In the genomic region with DNA sequence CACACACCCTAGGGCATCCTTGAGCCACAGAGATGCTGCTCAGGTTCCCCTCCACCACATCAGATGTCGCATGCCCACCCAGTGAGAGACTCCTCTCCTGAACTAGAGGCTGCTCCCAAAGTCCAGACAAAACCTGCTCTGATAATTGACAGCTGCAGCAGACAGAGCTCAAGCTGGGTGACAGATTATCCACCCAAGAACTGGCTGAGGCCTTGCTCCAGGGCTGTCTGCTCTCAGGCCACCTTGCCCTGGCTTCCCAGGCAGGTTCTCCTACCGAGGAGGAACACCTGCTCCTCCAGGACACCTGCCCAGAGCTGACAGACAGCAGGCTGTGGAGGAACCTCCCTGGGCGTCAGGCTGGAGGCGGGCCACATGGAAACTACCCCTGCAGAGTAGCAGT, we compare ENCODE assay signal across 11 mouse cellular contexts. TPM values are rescaled to one million over a fixed set of nuclear protein-coding genes. Genes with fewer than 3 reads are reported as not detected.
DNase-seq lines count a peak whose midpoint lies in the region; ATAC-seq and TF ChIP-seq lines count a peak whose summit lies in the region.
"Had no signal": no experiment of that assay in that cellular context is flagged by ENCODE, and none has a peak within 500 bp of the region (broad histone marks: within the 10 kb centered on the region; RNA-seq: fewer than 3 reads in every experiment).

No protein-coding gene starts in this region.

- H3K36me3 ChIP-seq in limb, embryonic 11.5 days (ENCODE audit: control insufficient read depth, insufficient read depth, low read length): no peaks in the 10 kb centered on the region
- 0 out of 2 replicates have a peak, but pooled peaks cover 2% of the 10 kb centered on the region for H3K36me3 ChIP-seq in limb, embryonic 10.5 days
- no peaks in the 10 kb centered on the region for H3K36me3 ChIP-seq in limb, embryonic 14.5 days (ENCODE audit: control insufficient read depth, insufficient read depth, low read length)
- H3K36me3 ChIP-seq: stomach, embryonic 15.5 days had no signal

- ATAC-seq in limb, embryonic 11.5 days (ENCODE audit: insufficient number of reproducible peaks, low FRiP score, low TSS enrichment, low read depth): peak; percentile 52; the same call in 1 of the 2 replicates
- 0 out of 2 replicates have a peak, but pooled peaks have one; percentile 18 for ATAC-seq in limb, embryonic 14.5 days (ENCODE audit: low FRiP score, low read depth)
- no peak for ATAC-seq in megakaryocyte progenitor cell, adult 5-6 weeks (replicated peaks; ENCODE audit: poor library complexity)

- no peak overlapping the region for H3K9ac ChIP-seq in limb, embryonic 11.5 days (ENCODE audit: low read length)
- H3K9ac ChIP-seq in limb, embryonic 14.5 days (ENCODE audit: low read depth, low read length, severe bottlenecking): no peak overlapping the region
- H3K9ac ChIP-seq: stomach, embryonic 15.5 days had no signal

- H3K4me2 ChIP-seq in limb, embryonic 11.5 days (ENCODE audit: low read depth, severe bottlenecking): no peak overlapping the region
- H3K4me2 ChIP-seq in limb, embryonic 14.5 days (replicated peaks; ENCODE audit: low read depth, low read length, severe bottlenecking): no peak overlapping the region
- H3K4me2 ChIP-seq: stomach, embryonic 15.5 days had no signal

- H3K4me1 ChIP-seq in limb, embryonic 11.5 days (ENCODE audit: control insufficient read depth, insufficient read depth, low read length): peaks cover 14% of the 10 kb centered on the region
- H3K4me1 ChIP-seq in limb, embryonic 10.5 days: peaks cover 33% of the 10 kb centered on the region
- peaks cover 54% of the 10 kb centered on the region for H3K4me1 ChIP-seq in limb, embryonic 14.5 days (ENCODE audit: control insufficient read depth, insufficient read depth, low read length)

- peak; percentile 92 for DNase-seq in heart, adult 11 months
- no peak for DNase-seq in heart, postnatal 36 days
- no peak for DNase-seq in limb, embryonic 11.5 days (ENCODE audit: low spot score)
- no peak for DNase-seq in limb, embryonic 10.5 days (ENCODE audit: low spot score)
- peak; percentile 81 to 86 for DNase-seq in cerebellum, adult 18-20 months
- no peak for DNase-seq in limb, embryonic 14.5 days (ENCODE audit: low spot score)
- DNase-seq in thymus, postnatal 0 days (ENCODE audit: low spot score): no peak
- DNase-seq: gastrocnemius, postnatal 10 days; right cerebral cortex, adult 18-20 months had no signal

- H3K9me3 ChIP-seq in limb, embryonic 11.5 days (ENCODE audit: control insufficient read depth, low read length): no peaks in the 10 kb centered on the region
- H3K9me3 ChIP-seq in limb, embryonic 10.5 days (replicated peaks): no peaks in the 10 kb centered on the region
- no peaks in the 10 kb centered on the region for H3K9me3 ChIP-seq in limb, embryonic 14.5 days (ENCODE audit: control insufficient read depth, low read length)
- H3K9me3 ChIP-seq: stomach, embryonic 15.5 days had no signal

- no peak overlapping the region for H3K4me3 ChIP-seq in limb, embryonic 11.5 days (ENCODE audit: low read depth, low read length)
- no peak overlapping the region for H3K4me3 ChIP-seq in limb, embryonic 10.5 days
- H3K4me3 ChIP-seq in limb, embryonic 14.5 days (replicated peaks; ENCODE audit: low read length): no peak overlapping the region
- H3K4me3 ChIP-seq: stomach, embryonic 15.5 days had no signal

- TF ChIP-seq POLR2A in limb, embryonic 14.5 days (IDR thresholded peaks at IDR 0.05; ENCODE audit: borderline replicate concordance, extremely low read depth, insufficient read depth, insufficient read length): no peak

- H3K27ac ChIP-seq in limb, embryonic 11.5 days (replicated peaks; ENCODE audit: low read depth, low read length): no peak overlapping the region
- H3K27ac ChIP-seq in limb, embryonic 10.5 days: no peak overlapping the region
- no peak overlapping the region for H3K27ac ChIP-seq in limb, embryonic 14.5 days (replicated peaks; ENCODE audit: low read depth, low read length)
- H3K27ac ChIP-seq: stomach, embryonic 15.5 days had no signal

- H3K27me3 ChIP-seq in limb, embryonic 11.5 days (ENCODE audit: control insufficient read depth, insufficient read depth, low read length): no peaks in the 10 kb centered on the region
- no peaks in the 10 kb centered on the region for H3K27me3 ChIP-seq in limb, embryonic 10.5 days (ENCODE audit: low read depth, poor library complexity, severe bottlenecking)
- H3K27me3 ChIP-seq in limb, embryonic 14.5 days (ENCODE audit: control insufficient read depth, insufficient read depth, low read length): no peaks in the 10 kb centered on the region
- H3K27me3 ChIP-seq: stomach, embryonic 15.5 days had no signal

- intact Hi-C loops in heart, postnatal 36 days (cut with DNase I): loop anchor here (5.0 kb wide), 1 partner anchor 35 kb away; no protein-coding TSS in a partner anchor

- 59% methylated on average over 4 of the region's 4 CpGs for WGBS in limb, embryonic 11.5 days
- WGBS in limb, embryonic 10.5 days: 57% methylated on average over 4 of the region's 4 CpGs
- 49% methylated on average over 4 of the region's 4 CpGs for WGBS in limb, embryonic 14.5 days

RNA-seq across cellular contexts. Expression of a gene that starts 7.6 kb away (rescaled TPM):
- total RNA-seq in heart, postnatal 36 days (2021): 10 to 100 TPM; 36.7 to 43.6 TPM
- 22.2 and 22.4 TPM in 2 replicates for polyA plus RNA-seq in limb, embryonic 11.5 days (2014; fragmentation: Nextera tagmentation; extraction: Ambion mirVana)
- 10.6 and 14.2 TPM in 2 replicates for polyA plus RNA-seq in limb, embryonic 10.5 days (2016; fragmentation: Nextera tagmentation; extraction: Ambion mirVana)
- polyA plus RNA-seq in limb, embryonic 14.5 days (2012; rRNA removed): 44.8 and 56.3 TPM in 2 replicates
- polyA plus RNA-seq in limb, embryonic 14.5 days (2014; fragmentation: Nextera tagmentation; extraction: Ambion mirVana): 41.3 and 47.2 TPM in 2 replicates
- total RNA-seq in megakaryocyte progenitor cell, adult 5-6 weeks (2015): 3.5 and 6.0 TPM in 2 replicates
- total RNA-seq in megakaryocyte progenitor cell, adult 5-6 weeks (2017): 2.7 and 3.0 TPM in 2 replicates
- 4.2 and 4.3 TPM in 2 replicates for polyA plus RNA-seq in thymus, postnatal 0 days (2015; fragmentation: Nextera tagmentation; extraction: Ambion mirVana)

Comparison
In these comparisons a context has a peak if more than half of its experiments do, and no peak if none do; other contexts are left out.
1. DNase-seq: peak in heart, adult 11 months (single experiment) and cerebellum, adult 18-20 months (2 of 2); none in heart, postnatal 36 days (0 of 2), limb, embryonic 11.5 days (single experiment), limb, embryonic 10.5 days (single experiment), limb, embryonic 14.5 days (single experiment) and thymus, postnatal 0 days (single experiment).